Mouse (Mus musculus): ENCODE measurements at regions not wholly inside any gene's neighbourhood (a gene's known extent, or its start where the extent isn't known, plus 50 kb on each side); places are given as distances from the start of the nearest gene placed in this dataset.
"Not testable (repeated sequence)": the region's sequence is repeated elsewhere in the genome, so short reads cannot be mapped to it uniquely, and the experiment has no call there.

GRCm38 (mm10) chr10:45859137-45859536 is 281.5 kb downstream of the Hace1 start:
- no peak for DNase-seq

- no peak for DNase-seq
Measured at GRCm38 (mm10) chr10:45859909-45860308, 282.3 kb downstream of the Hace1 start.

- no peak for DNase-seq
Measured at GRCm38 (mm10) chr10:45860696-45861095, 283.1 kb downstream of the Hace1 start.

- no peak for DNase-seq
Measured at GRCm38 (mm10) chr10:45865793-45866192, 288.2 kb downstream of the Hace1 start.

- DNase-seq = no peak
Measured at GRCm38 (mm10) chr10:45866860-45867259, 289.2 kb downstream of the Hace1 start.

GRCm38 (mm10) chr10:45871028-45871427 is 293.4 kb downstream of the Hace1 start:
- DNase-seq = no peak

GRCm38 (mm10) chr10:45872007-45872890 is 294.6 kb downstream of the Hace1 start:
- DNase-seq = no peak

GRCm38 (mm10) chr10:45873805-45874780 is 296.5 kb downstream of the Hace1 start:
- DNase-seq = no peak

GRCm38 (mm10) chr10:45875287-45875686 is 297.7 kb downstream of the Hace1 start:
- not testable (repeated sequence) for DNase-seq

- DNase-seq = no peak
Measured at GRCm38 (mm10) chr10:45883745-45884144, 306.1 kb downstream of the Hace1 start.

GRCm38 (mm10) chr10:45886636-45887035 is 309.0 kb downstream of the Hace1 start:
- DNase-seq = no peak

GRCm38 (mm10) chr10:45888835-45889234 is 311.2 kb downstream of the Hace1 start:
- DNase-seq = peak; percentile 50

GRCm38 (mm10) chr10:45889381-45889951 is 311.8 kb downstream of the Hace1 start:
- no peak for DNase-seq

- DNase-seq = no peak
Measured at GRCm38 (mm10) chr10:45890088-45890626, 312.5 kb downstream of the Hace1 start.

- DNase-seq = no peak
Measured at GRCm38 (mm10) chr10:45892464-45892863, 314.8 kb downstream of the Hace1 start.

- no peak for DNase-seq
Measured at GRCm38 (mm10) chr10:45893894-45894831, 316.5 kb downstream of the Hace1 start.

GRCm38 (mm10) chr10:45916928-45917327 is 339.3 kb downstream of the Hace1 start:
- DNase-seq = no peak

GRCm38 (mm10) chr10:45925746-45926145 is 348.1 kb downstream of the Hace1 start:
- no peak for DNase-seq

- DNase-seq = no peak
Measured at GRCm38 (mm10) chr10:45933631-45934310, 356.1 kb downstream of the Hace1 start.

- DNase-seq = no peak
Measured at GRCm38 (mm10) chr10:45957686-45958085, 380.1 kb downstream of the Hace1 start.

All from gastrocnemius, postnatal 25 days (tissue).